Mouse (Mus musculus): ENCODE measurements around the gene Necab3.

DNA sequence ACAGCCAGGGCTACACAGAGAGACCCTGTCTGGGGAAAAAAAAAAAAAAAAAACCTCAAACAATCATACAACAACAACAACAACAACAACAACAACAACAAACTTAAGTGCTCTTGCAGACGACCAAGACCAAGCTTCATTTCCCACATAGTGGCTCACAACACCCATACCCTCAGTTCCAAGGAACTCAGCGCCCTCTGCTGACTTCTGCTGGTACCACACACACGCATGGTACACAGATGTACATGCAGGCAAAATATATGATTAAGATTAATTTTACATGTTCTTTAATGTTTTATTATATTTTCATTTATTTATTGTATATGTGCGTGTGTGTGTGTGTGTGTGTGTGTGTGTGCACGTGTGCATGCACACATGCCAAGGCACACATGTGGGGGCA, 27.7 kb upstream of the Necab3 start:
- no peak for TF ChIP-seq GATA1 (IDR thresholded peaks at IDR 0.05; ENCODE audit: borderline replicate concordance, low read length)
- TF ChIP-seq FLI1 (IDR thresholded peaks at IDR 0.05; ENCODE audit: low read length): no peak
